Mouse (Mus musculus) heart, adult 2 months (tissue): ENCODE measurements around the gene Zfand6. TPM values are rescaled to one million over a fixed set of nuclear protein-coding genes. Genes with fewer than 3 reads are reported as not detected.

Experiments used
- DNase-seq, 2 experiments: peaks; one replicate each; pipeline ENCODE4 v3.0.0; 2021
- H3K27ac ChIP-seq: fragments of 200-600 bp; 2 replicates; pipeline ENCODE4 v1.8.1; 2022
- H3K27me3 ChIP-seq: fragments of 200-500 bp; 2 replicates; pipeline ENCODE4 v1.6.1; 2012; ENCODE audit warnings: mild to moderate bottlenecking, low read length, inconsistent platforms, mixed read lengths; ENCODE audit not compliant: control insufficient read depth, insufficient read depth
- H3K36me3 ChIP-seq: fragments of 200-500 bp; 2 replicates; pipeline ENCODE4 v1.6.1; 2012; ENCODE audit warnings: low read length, inconsistent platforms; ENCODE audit not compliant: control insufficient read depth, insufficient read depth
- H3K4me1 ChIP-seq: fragments of 200-500 bp; 2 replicates; pipeline ENCODE4 v1.6.1; 2011; ENCODE audit warnings: low read length; ENCODE audit not compliant: control insufficient read depth, insufficient read depth
- H3K4me3 ChIP-seq: fragments of 200-600 bp; 2 replicates; pipeline ENCODE4 v1.8.1; 2022
- H3K79me2 ChIP-seq: fragments of 200-500 bp; replicated peaks from 2 replicates; pipeline ENCODE4 v1.6.1; 2012; ENCODE audit warnings: mild to moderate bottlenecking, inconsistent platforms, low read length, moderate library complexity, mixed read lengths; ENCODE audit not compliant: control insufficient read depth, insufficient read depth
- H3K9ac ChIP-seq: fragments of 200-500 bp; 2 replicates; pipeline ENCODE4 v1.6.1; 2012; ENCODE audit warnings: low read depth, mild to moderate bottlenecking, control low read depth, inconsistent platforms, low read length, mixed read lengths
- CTCF ChIP-seq: fragments of 200-600 bp; IDR thresholded peaks from 2 replicates; pipeline ENCODE4 v1.8.1; 2022; ENCODE audit warnings: antibody characterized with exemption, mild to moderate bottlenecking, moderate library complexity
- EP300 ChIP-seq: fragments of 200-500 bp; IDR thresholded peaks from 2 replicates; pipeline ENCODE4 v1.6.1; 2011; ENCODE audit warnings: low read depth, low read length, control low read depth; ENCODE audit not compliant: insufficient read depth
- POLR2A ChIP-seq: fragments of 200-500 bp; IDR thresholded peaks from 2 replicates; pipeline ENCODE4 v1.6.1; 2011; ENCODE audit warnings: mild to moderate bottlenecking, low read depth, low read length, control low read depth; ENCODE audit not compliant: insufficient read depth
- WGBS: fragments of 180-500 bp; shearing (Covaris S2); methylation state at CpG from one replicate; pipeline ENCODE4 v1.1.7; 2018; 5-methylcytosine and 5-hydroxymethylcytosine counted together
- intact Hi-C: fragments of 180-260 bp; cut with DNase I; formaldehyde crosslinking; loops from one replicate; pipeline ENCODE4 v1.15.1; 2025
- polyA plus RNA-seq: library from polyadenylated mRNA; depleted of rRNA; stranded (reverse); fragments of >200 nt; gene quantifications from 2 replicates; pipeline ENCODE4 v1.2.3, GENCODE M21; 2012
- total RNA-seq, 2 experiments: library from RNA; stranded (reverse); gene quantifications; 2 replicates each; pipeline ENCODE4 v1.2.3; 2021

The Zfand6 gene
- total and polyA plus RNA-seq, 3 experiments: 72.9 to 93.8 (median 82.9) TPM

- Histone ChIP-seq H3K9ac (no peak overlapping the region), H3K27me3 (no peaks in the 10 kb centered on the region), H3K4me1 (no peaks in the 10 kb centered on the region), H3K79me2 (no peaks in the 10 kb centered on the region), H3K4me3 (no peak overlapping the region), H3K27ac (no peak overlapping the region), H3K36me3 (no peaks in the 10 kb centered on the region)
- intact Hi-C loops: no loop called here
- 70% methylated on average over 3 of the region's 3 CpGs for WGBS
- TF ChIP-seq EP300 (no peak), POLR2A (no peak), CTCF (no peak)
- DNase-seq: no peak
Observed at GRCm38 (mm10) chr7:84586360-84587100, 103.2 kb downstream of the Zfand6 start.

GRCm38 (mm10) chr7:84585086-84585485 lies 104.7 kb downstream of the Zfand6 start:
- TF ChIP-seq POLR2A (no peak), EP300 (no peak), CTCF (no peak)
- WGBS: 83% methylated on average over 4 of the region's 4 CpGs
- Histone ChIP-seq H3K27me3 (no peaks in the 10 kb centered on the region), H3K27ac (no peak overlapping the region), H3K36me3 (no peaks in the 10 kb centered on the region), H3K4me3 (no peak overlapping the region), H3K79me2 (no peaks in the 10 kb centered on the region), H3K9ac (no peak overlapping the region), H3K4me1 (no peaks in the 10 kb centered on the region)
- DNase-seq: no peak
- intact Hi-C loops: no loop called here

- Histone ChIP-seq H3K79me2 (no peaks in the 10 kb centered on the region), H3K36me3 (no peaks in the 10 kb centered on the region), H3K27me3 (no peaks in the 10 kb centered on the region), H3K9ac (no peak overlapping the region), H3K4me3 (no peak overlapping the region), H3K4me1 (no peaks in the 10 kb centered on the region), H3K27ac (no peak overlapping the region)
- no peak for DNase-seq
- TF ChIP-seq EP300 (no peak), POLR2A (no peak), CTCF (no peak)
- WGBS: 74% methylated on average over 1 of the region's 1 CpGs
- intact Hi-C loops: no loop called here
Observed at GRCm38 (mm10) chr7:84579769-84580168, 110.0 kb downstream of the Zfand6 start.

GRCm38 (mm10) chr7:84578841-84579240 lies 110.9 kb downstream of the Zfand6 start:
- Histone ChIP-seq H3K4me3 (no peak overlapping the region), H3K27me3 (no peaks in the 10 kb centered on the region), H3K9ac (no peak overlapping the region), H3K36me3 (no peaks in the 10 kb centered on the region), H3K27ac (no peak overlapping the region), H3K79me2 (no peaks in the 10 kb centered on the region), H3K4me1 (no peaks in the 10 kb centered on the region)
- DNase-seq: no peak
- TF ChIP-seq EP300: no peak
- no peak for TF ChIP-seq CTCF
- no peak for TF ChIP-seq POLR2A
- WGBS: 75% methylated on average over 1 of the region's 1 CpGs
- intact Hi-C loops: no loop called here

- H3K9ac ChIP-seq: no peak overlapping the region
- TF ChIP-seq POLR2A: no peak
- no peak for TF ChIP-seq CTCF
- no peak for TF ChIP-seq EP300
- no peak overlapping the region for H3K4me3 ChIP-seq
- 67% methylated on average over 2 of the region's 2 CpGs for WGBS
- no peaks in the 10 kb centered on the region for H3K36me3 ChIP-seq
- no peak for DNase-seq
- no peaks in the 10 kb centered on the region for H3K4me1 ChIP-seq
- no peaks in the 10 kb centered on the region for H3K27me3 ChIP-seq
- no peaks in the 10 kb centered on the region for H3K79me2 ChIP-seq
- intact Hi-C loops: no loop called here
- no peak overlapping the region for H3K27ac ChIP-seq
Observed at GRCm38 (mm10) chr7:84577034-84577433, 112.7 kb downstream of the Zfand6 start.

- Histone ChIP-seq H3K36me3 (no peaks in the 10 kb centered on the region; the same call in 1 of the 2 replicates), H3K4me1 (no peaks in the 10 kb centered on the region), H3K4me3 (no peak overlapping the region), H3K27me3 (no peaks in the 10 kb centered on the region), H3K79me2 (no peaks in the 10 kb centered on the region), H3K27ac (no peak overlapping the region), H3K9ac (no peak overlapping the region)
- no peak for TF ChIP-seq EP300
- no peak for TF ChIP-seq POLR2A
- DNase-seq: peak in 1 of 2 experiments; percentile 27
- WGBS: 49% methylated on average over 6 of the region's 6 CpGs
- intact Hi-C loops: no loop called here
Observed at GRCm38 (mm10) chr7:84566200-84566599, 123.6 kb downstream of the Zfand6 start.
